Mouse (Mus musculus) induced T-regulatory cell, adult 2 months (primary cell): ENCODE data around the gene Abat.

ENCODE experiments used
- DNase-seq: peaks from one replicate; pipeline ENCODE4 v3.0.0-alpha.2; 2012; ENCODE audit warnings: low read depth

The Abat gene

GRCm38 (mm10) chr16:8573751-8574150 lies 60.5 kb downstream of the Abat start:
- no peak for DNase-seq

DNA sequence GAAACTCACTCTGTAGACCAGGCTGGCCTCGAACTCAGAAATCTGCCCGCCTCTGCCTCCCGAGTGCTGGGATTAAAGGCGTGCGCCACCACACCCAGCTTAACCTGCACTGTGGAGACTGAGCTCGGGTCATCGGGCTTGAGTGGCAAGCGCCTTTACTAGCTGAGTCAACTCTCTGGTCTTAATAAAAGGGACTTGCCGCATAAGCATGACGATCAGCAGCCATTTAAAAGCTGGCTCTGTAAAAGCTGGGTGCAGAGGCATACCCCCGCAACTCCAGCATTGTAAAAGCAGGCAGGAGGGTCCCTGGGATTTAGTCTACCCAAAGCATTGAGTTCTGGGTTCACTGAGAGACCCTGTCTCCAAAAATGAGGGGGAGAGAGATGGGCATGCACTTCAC lies 61.1 kb downstream of the Abat start:
- no peak for DNase-seq

- no peak for DNase-seq
Observed at GRCm38 (mm10) chr16:8576111-8576510, 62.9 kb downstream of the Abat start.

GRCm38 (mm10) chr16:8576901-8577300 lies 63.7 kb downstream of the Abat start:
- no peak for DNase-seq

- DNase-seq, result no peak
Observed at GRCm38 (mm10) chr16:8578326-8578725, 65.1 kb downstream of the Abat start.

DNA sequence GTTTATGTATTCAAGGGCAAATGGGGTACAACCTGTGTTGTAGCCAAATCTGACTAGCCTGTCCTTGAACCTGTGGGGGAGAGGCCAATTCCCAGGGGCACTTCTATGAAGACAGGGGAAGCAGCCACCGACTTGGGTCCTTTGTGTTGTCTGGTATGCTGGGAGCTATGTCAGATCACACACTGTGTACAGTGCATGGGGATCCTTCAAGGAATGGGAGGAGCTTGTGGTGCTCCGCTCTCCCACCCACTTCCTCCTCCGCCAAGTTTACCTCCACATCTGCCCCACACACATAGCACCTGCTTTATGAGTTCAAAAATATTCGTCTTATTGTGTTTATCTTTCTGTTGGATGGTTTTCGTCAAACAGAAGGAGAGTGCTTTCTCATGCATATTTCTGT lies 66.3 kb downstream of the Abat start:
- DNase-seq, result no peak

DNA sequence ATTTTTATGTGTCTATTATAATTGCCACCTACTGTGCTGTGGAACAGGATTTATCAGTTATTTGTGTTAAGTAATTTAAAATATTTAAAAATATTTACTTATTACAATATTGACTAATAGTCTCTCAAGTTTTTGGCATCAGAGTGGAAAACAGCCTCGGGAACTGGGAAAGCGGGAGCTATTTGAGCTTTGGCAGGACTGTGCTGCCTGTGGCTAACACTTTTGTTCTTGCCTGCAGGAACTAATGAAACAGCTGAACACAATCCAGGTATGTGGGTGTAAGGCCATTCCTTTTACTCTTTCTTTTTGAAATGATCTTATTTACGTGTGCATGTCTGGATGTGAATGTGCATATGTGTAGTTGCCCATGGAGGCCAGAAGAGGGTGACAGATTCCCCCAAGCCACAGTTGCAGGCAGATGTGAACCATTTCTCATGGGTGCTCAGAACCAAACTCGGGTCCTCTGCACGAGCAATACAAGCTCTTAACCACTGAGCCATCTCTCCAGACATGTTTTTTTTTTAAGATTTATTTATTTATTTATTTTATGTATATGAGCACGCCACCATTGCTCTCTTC lies 68.5 kb downstream of the Abat start:
- peak; percentile 7 for DNase-seq

- peak; percentile 19 for DNase-seq
Observed at GRCm38 (mm10) chr16:8582579-8583295, 69.5 kb downstream of the Abat start.

DNA sequence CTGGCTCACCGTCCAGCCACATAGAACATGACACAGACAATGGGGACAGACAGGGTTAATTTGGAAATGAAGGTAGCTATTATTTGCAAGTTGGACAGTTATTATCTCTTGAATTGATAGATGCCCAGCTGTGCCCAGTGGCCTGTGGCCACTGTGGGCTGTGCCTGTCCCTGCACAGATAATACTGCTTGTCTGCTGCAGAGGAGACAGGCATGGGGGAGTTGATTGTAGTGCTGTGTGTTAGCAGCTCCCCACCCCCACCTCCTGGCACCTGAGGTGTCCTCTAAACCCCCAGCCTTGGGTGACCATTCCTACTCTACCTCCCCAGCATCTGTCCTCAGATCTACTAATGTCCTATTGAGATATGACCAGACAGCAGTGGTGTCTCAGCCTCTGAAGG lies 71.0 kb downstream of the Abat start:
- DNase-seq, result no peak

GRCm38 (mm10) chr16:8585056-8585455 lies 71.8 kb downstream of the Abat start:
- DNase-seq, result no peak

GRCm38 (mm10) chr16:8595411-8595810 lies 82.2 kb downstream of the Abat start:
- no peak for DNase-seq

GRCm38 (mm10) chr16:8596336-8596735 lies 83.1 kb downstream of the Abat start:
- DNase-seq, result no peak

- DNase-seq, result no peak
Observed at GRCm38 (mm10) chr16:8597516-8597915, 84.3 kb downstream of the Abat start.

DNA sequence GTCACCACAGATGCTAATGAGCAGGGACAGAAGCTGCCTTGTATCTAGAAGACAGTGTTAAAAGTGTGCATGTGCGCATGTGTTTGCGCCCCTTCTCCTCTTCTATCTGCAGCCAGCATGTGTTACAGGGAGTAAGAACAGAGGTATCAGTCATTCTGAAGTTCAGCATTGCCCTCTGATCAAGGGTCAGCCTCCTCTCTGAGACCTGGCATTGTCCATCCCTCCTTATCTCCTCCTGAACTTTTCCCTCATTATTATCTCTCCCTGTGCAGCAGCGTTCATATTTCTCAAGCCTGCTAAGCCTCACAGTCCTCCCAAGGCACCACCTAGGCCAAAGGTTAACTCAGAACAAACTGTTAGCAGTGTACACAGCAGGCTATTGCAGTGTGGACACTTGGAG lies 90.6 kb downstream of the Abat start:
- no peak for DNase-seq

- DNase-seq, result peak; percentile 43
Observed at GRCm38 (mm10) chr16:8610397-8610796, 97.2 kb downstream of the Abat start.

DNA sequence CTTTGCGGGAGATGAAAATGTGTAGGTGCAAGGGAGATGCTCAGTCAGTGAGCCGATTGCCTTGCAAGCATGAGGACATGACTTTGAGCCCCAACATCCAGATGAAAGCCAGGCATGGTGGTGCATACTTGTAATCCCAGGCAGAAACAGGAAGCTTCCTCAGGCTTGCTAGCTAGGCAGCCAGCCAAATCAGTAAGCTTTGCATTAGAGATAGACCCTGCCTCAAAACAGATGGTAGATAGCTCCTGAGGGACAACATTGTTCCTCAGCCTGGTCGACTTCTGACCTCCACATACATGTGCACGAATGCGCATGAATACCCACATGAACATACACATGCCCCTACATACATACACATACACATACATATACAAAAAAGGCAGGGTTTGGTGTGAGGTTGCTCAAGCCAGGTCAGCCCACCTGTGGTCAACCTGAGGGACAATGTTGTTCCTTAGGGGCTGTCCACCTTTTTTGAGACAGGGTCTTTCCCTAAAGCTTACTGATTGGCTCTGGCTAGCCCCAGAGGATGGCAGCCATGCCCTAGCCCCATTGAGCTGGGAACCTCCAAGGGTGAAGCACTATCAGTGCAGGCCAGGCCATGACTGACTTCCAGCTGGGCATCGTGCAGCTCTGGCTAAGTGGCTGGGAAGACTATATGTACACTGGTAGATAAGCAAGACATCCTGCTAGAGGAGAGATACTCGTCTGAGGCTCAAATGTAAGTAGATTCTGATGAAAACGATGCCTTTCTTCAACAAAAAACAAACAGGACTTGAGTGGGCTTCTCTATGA lies 99.2 kb downstream of the Abat start:
- no peak for DNase-seq

DNA sequence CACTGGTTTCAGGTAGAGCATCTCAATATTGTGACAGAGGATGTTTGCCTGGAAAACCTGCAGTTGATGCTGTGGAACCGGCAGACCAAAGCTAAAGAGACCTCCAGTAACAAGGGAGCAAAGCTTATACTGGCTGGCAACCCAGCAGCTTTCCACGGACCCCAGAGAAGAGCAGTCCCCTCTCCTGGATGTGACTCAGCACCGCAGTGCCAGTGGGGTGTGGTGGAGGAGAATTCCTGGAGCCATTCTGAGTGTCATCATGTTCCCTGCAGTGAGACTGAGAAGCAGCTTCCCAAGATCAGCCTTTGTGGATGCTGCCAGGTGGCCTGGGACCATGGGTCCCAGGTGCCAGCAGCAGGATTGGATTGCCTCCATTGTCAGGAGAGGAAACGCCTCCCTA lies 99.8 kb downstream of the Abat start:
- no peak for DNase-seq

DNA sequence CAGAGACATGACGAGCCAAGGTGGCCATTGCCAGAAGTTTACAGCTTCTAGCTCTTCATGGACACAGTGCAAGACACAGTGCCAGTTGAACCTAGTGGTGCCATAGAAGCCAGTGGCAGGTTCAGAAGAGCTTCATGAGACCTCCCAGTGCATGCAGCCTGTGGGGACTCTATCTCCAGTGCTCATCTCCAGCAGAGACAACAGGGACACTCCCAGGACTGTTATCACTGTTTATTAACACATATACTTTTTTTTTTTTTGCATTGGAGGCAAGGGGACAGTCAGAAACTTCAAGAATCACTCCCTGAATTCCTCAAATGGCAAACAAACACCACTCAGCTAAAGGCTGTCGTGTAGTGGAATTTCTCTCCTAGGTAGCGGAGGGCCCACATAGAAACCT lies 100.2 kb downstream of the Abat start:
- no peak for DNase-seq

DNA sequence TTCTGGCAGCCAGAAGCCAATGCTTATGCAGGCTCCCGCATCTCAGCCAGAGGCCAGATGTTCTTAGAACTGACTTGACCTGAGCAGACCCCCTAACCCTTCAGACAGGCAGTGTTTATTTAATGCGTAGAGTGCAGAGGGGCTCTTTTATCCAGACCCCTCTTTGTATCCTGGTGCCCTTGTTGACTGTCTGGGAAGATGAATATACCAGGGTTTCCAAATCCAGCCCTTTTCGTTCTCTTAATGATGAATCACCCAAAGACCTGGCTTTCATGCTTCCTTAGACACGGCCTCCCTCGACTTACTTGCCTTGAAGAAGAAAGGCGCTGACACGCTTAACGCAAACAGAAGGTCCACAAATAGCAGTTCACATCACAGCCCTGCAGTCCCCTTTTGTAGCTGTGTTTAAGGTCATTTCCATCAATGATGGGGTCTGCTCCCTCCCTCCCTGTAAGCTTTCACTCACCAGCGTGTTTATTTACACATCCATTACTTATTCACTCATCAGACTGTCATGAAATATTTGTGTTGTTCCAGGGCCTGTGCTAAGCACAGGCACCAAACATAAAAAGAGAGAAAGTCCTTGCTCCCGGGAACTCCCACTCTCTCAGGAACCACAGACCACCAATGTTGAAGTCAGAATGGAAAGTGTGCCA lies 106.6 kb downstream of the Abat start:
- no peak for DNase-seq

DNA sequence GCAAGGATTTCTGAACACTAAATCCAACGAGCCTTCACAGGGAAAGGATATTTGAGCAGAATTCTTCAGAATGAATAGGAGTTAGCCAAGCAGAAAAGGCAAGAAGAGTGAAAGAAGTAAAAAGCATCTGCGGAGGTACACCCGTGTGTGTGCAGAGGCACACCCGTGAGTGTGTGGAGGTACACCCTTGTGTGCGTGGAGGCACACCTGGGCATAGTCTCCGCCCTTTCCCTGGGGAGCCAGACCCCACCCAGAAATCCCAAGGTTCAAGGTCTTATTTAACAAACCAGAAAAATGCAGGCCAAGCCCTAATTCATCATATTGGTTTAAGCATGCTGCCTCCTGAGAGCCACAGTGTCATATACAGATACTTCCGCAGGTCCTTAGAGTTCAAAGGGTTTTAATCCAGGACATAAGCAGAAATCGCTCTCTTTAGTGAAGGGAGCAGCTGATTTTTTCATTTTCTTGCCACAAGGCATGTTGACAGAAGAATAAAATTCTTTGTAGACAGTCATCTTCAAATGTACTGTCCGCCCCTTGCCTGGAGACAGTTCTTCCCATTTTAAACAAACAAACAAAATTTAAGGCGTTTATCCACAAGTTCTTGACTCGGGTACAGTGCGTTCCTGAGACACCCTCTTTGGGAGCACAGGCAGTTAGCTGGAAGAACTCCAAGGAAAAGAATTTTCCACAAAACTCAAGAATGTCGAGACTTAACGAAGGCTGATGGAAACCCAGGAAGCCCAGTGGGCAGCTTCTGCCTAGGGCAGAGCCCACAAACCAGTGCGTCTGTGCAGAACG lies 107.3 kb downstream of the Abat start:
- DNase-seq, result no peak

DNA sequence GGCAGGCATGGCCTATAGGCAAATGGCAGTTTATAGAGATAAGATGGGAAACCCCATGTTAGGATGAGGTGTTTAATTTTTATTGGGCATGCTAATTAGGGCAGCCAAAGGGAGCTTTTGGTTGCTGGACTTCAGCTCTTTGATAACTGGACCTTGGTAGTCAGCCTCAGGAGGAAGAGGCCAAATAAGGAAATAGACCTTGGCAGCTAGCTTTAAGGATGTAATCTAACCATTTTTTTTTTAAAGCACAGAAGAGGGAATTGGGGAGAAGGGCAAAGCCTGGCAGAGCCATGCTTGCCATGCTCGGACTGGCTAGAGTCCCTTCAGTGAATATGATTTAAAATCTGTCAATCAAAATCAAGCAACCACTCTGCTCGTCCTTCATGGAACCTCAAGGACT lies 117.2 kb downstream of the Abat start:
- DNase-seq, result no peak

DNA sequence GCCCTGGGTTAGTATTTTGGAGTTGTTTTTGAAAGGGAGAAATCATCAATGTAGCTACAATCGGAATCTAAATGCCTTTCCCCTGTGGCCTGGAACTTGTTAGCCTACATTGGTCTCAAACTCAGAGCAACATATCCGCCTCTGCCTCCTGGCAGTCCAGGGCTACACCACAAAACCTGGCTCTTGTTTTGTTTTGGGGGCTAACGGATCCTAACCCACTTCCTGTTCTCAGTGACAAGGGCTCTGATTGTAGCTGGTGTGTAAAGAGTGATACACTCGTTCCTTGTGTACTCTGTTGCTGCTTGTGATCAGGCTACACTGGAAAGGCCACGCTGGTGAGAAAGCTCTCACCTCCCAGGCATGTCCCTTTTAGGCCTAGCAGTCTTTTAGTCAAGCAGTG lies 118.2 kb downstream of the Abat start:
- DNase-seq, result no peak
